ENCODE assay signal across 12 mouse cellular contexts in the genomic region with DNA sequence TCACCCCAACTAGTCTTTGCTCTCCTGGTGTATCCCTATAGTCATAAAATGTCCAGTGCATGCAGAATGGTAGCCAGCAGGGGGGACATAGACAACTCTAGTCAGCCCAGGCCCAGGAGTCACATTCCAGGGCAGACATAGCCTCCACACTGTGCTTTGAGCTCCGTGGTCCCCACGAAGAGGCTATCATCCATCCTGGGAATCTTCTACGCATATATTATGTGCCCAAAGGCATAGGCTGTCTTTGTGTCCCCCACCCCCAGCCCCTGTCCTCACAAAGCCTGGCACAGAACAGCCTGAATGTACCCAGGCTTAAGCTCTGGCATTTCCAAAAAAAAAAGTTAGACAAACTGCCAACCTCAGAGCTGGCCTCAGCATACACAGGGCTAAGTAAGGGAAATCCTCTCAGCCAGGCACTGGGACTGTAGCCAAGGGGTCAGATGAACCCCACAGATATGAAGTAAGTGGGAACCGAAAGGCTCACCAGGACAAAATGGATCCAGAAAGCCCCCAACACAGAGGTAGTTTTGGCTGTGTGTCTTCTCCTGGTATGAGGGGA. TPM values are rescaled to one million over a fixed set of nuclear protein-coding genes. Genes with fewer than 3 reads are reported as not detected.
DNase-seq lines count a peak whose midpoint lies in the region; ATAC-seq and TF ChIP-seq lines count a peak whose summit lies in the region.
"Had no signal": no experiment of that assay in that cellular context is flagged by ENCODE, and none has a peak within 500 bp of the region (broad histone marks: within the 10 kb centered on the region; RNA-seq: fewer than 3 reads in every experiment).

No protein-coding gene starts in this region.

- no peaks in the 10 kb centered on the region for H3K27me3 ChIP-seq in hindbrain, embryonic 12.5 days
- H3K27me3 ChIP-seq in hindbrain, embryonic 10.5 days (ENCODE audit: insufficient read depth, poor library complexity, severe bottlenecking): no peaks in the 10 kb centered on the region
- H3K27me3 ChIP-seq in stomach, embryonic 16.5 days (ENCODE audit: control insufficient read depth, insufficient read depth, low read length): no peaks in the 10 kb centered on the region
- H3K27me3 ChIP-seq in stomach, postnatal 0 days (ENCODE audit: control insufficient read depth, insufficient read depth, low read length): no peaks in the 10 kb centered on the region
- H3K27me3 ChIP-seq in limb, embryonic 15.5 days: no peaks in the 10 kb centered on the region
- no peaks in the 10 kb centered on the region for H3K27me3 ChIP-seq in neural tube, embryonic 15.5 days (replicated peaks)

- DNase-seq in hindbrain, embryonic 10.5 days (ENCODE audit: low spot score): no peak
- DNase-seq in stomach, postnatal 0 days (ENCODE audit: low spot score): no peak
- no peak for DNase-seq in heart, postnatal 25 days (ENCODE audit: low spot score)
- DNase-seq: adrenal gland, postnatal 14 days; gastrocnemius, postnatal 36 days; thymus, adult 18-20 months had no signal

- no peak for TF ChIP-seq EP300 in stomach, postnatal 0 days (optimal IDR thresholded peaks at IDR 0.05)

- intact Hi-C loops in heart, postnatal 25 days (cut with DNase I): no loop called here

- no peaks in the 10 kb centered on the region for H3K36me3 ChIP-seq in hindbrain, embryonic 12.5 days
- no peaks in the 10 kb centered on the region for H3K36me3 ChIP-seq in hindbrain, embryonic 10.5 days
- no peaks in the 10 kb centered on the region for H3K36me3 ChIP-seq in stomach, embryonic 16.5 days (ENCODE audit: control insufficient read depth, insufficient read depth, low read length)
- H3K36me3 ChIP-seq in stomach, postnatal 0 days (ENCODE audit: control insufficient read depth, insufficient read depth, low read length): no peaks in the 10 kb centered on the region
- H3K36me3 ChIP-seq in limb, embryonic 15.5 days: no peaks in the 10 kb centered on the region
- H3K36me3 ChIP-seq in neural tube, embryonic 15.5 days: no peaks in the 10 kb centered on the region

- H3K4me3 ChIP-seq in hindbrain, embryonic 12.5 days: no peak overlapping the region
- no peak overlapping the region for H3K4me3 ChIP-seq in hindbrain, embryonic 10.5 days
- H3K4me3 ChIP-seq in stomach, embryonic 16.5 days (replicated peaks; ENCODE audit: low read length): no peak overlapping the region
- H3K4me3 ChIP-seq in stomach, postnatal 0 days (ENCODE audit: low read depth, low read length): no peak overlapping the region
- H3K4me3 ChIP-seq in limb, embryonic 15.5 days: no peak overlapping the region
- H3K4me3 ChIP-seq in neural tube, embryonic 15.5 days (replicated peaks): no peak overlapping the region

- H3K27ac ChIP-seq in hindbrain, embryonic 12.5 days: no peak overlapping the region
- H3K27ac ChIP-seq in hindbrain, embryonic 10.5 days: no peak overlapping the region
- no peak overlapping the region for H3K27ac ChIP-seq in stomach, embryonic 16.5 days (ENCODE audit: low read length)
- no peak overlapping the region for H3K27ac ChIP-seq in stomach, postnatal 0 days (replicated peaks)
- H3K27ac ChIP-seq in limb, embryonic 15.5 days: peak overlapping the region; percentile 74
- peak overlapping the region; percentile 76 for H3K27ac ChIP-seq in neural tube, embryonic 15.5 days (replicated peaks)

- H3K4me2 ChIP-seq in hindbrain, embryonic 12.5 days (replicated peaks): no peak overlapping the region
- H3K4me2 ChIP-seq in stomach, embryonic 16.5 days (ENCODE audit: low read depth, low read length): no peak overlapping the region
- no peak overlapping the region for H3K4me2 ChIP-seq in stomach, postnatal 0 days (replicated peaks; ENCODE audit: low read depth)
- H3K4me2 ChIP-seq in limb, embryonic 15.5 days: no peak overlapping the region
- no peak overlapping the region for H3K4me2 ChIP-seq in neural tube, embryonic 15.5 days

- TF ChIP-seq CTCF in stomach, postnatal 0 days (IDR thresholded peaks at IDR 0.05; ENCODE audit: low read depth): no peak

- 68% methylated on average over 4 of the region's 4 CpGs for WGBS in hindbrain, embryonic 12.5 days
- WGBS in hindbrain, embryonic 10.5 days: 77% methylated on average over 4 of the region's 4 CpGs
- 55% methylated on average over 4 of the region's 4 CpGs for WGBS in stomach, embryonic 16.5 days
- WGBS in stomach, postnatal 0 days: 57% methylated on average over 4 of the region's 4 CpGs
- 55% methylated on average over 4 of the region's 4 CpGs for WGBS in limb, embryonic 15.5 days
- 54% methylated on average over 4 of the region's 4 CpGs for WGBS in neural tube, embryonic 15.5 days

- peaks cover 20% of the 10 kb centered on the region for H3K4me1 ChIP-seq in hindbrain, embryonic 12.5 days
- H3K4me1 ChIP-seq in hindbrain, embryonic 10.5 days (replicated peaks): peaks cover 32% of the 10 kb centered on the region
- peaks cover 9% of the 10 kb centered on the region; the same call in 1 of the 2 replicates for H3K4me1 ChIP-seq in stomach, embryonic 16.5 days (ENCODE audit: control insufficient read depth, insufficient read depth, low read length)
- no peaks in the 10 kb centered on the region for H3K4me1 ChIP-seq in stomach, postnatal 0 days (replicated peaks; ENCODE audit: control insufficient read depth, insufficient read depth)
- H3K4me1 ChIP-seq in limb, embryonic 15.5 days: peaks cover 39% of the 10 kb centered on the region
- H3K4me1 ChIP-seq in neural tube, embryonic 15.5 days: peaks cover 55% of the 10 kb centered on the region

- H3K9me3 ChIP-seq in hindbrain, embryonic 12.5 days (replicated peaks): no peaks in the 10 kb centered on the region
- H3K9me3 ChIP-seq in hindbrain, embryonic 10.5 days: no peaks in the 10 kb centered on the region
- H3K9me3 ChIP-seq in stomach, embryonic 16.5 days (replicated peaks; ENCODE audit: control insufficient read depth, low read length): no peaks in the 10 kb centered on the region
- H3K9me3 ChIP-seq in stomach, postnatal 0 days (ENCODE audit: control insufficient read depth, low read length): no peaks in the 10 kb centered on the region
- no peaks in the 10 kb centered on the region for H3K9me3 ChIP-seq in limb, embryonic 15.5 days
- H3K9me3 ChIP-seq in neural tube, embryonic 15.5 days (replicated peaks): no peaks in the 10 kb centered on the region

- H3K9ac ChIP-seq in hindbrain, embryonic 12.5 days: no peak overlapping the region
- H3K9ac ChIP-seq in stomach, embryonic 16.5 days (ENCODE audit: low read length): no peak overlapping the region
- H3K9ac ChIP-seq in stomach, postnatal 0 days (ENCODE audit: low read length): no peak overlapping the region
- no peak overlapping the region for H3K9ac ChIP-seq in limb, embryonic 15.5 days
- H3K9ac ChIP-seq in neural tube, embryonic 15.5 days (replicated peaks): no peak overlapping the region

- ATAC-seq in hindbrain, embryonic 12.5 days (ENCODE audit: low FRiP score): 0 out of 2 replicates have a peak, but pooled peaks have one; percentile 10
- 0 out of 2 replicates have a peak, but pooled peaks have one; percentile 25 for ATAC-seq in stomach, embryonic 16.5 days (ENCODE audit: insufficient read depth, low FRiP score)
- ATAC-seq in stomach, postnatal 0 days (ENCODE audit: low FRiP score, low TSS enrichment): no peak
- no peak for ATAC-seq in limb, embryonic 15.5 days (ENCODE audit: insufficient number of reproducible peaks, low FRiP score, low TSS enrichment, low read depth)
- ATAC-seq in neural tube, embryonic 15.5 days (ENCODE audit: low FRiP score): peak; percentile 66
- no peak for ATAC-seq in erythroblast, adult 5-6 weeks (replicated peaks; ENCODE audit: low FRiP score, poor library complexity, severe bottlenecking)

RNA-seq across cellular contexts. Expression of a gene that starts 19.8 kb away (rescaled TPM):
- polyA plus RNA-seq in hindbrain, embryonic 12.5 days (2016; fragmentation: Nextera tagmentation; extraction: Ambion mirVana): 28.1 and 36.2 TPM in 2 replicates
- 10.9 and 16.0 TPM in 2 replicates for polyA plus RNA-seq in hindbrain, embryonic 10.5 days (2016; fragmentation: Nextera tagmentation; extraction: Ambion mirVana)
- polyA plus RNA-seq in stomach, embryonic 16.5 days (2015; fragmentation: Nextera tagmentation; extraction: Ambion mirVana): 8.4 and 9.5 TPM in 2 replicates
- 5.9 and 10.2 TPM in 2 replicates for polyA plus RNA-seq in stomach, postnatal 0 days (2015; fragmentation: Nextera tagmentation; extraction: Ambion mirVana)
- 25.3 and 27.7 TPM in 2 replicates for polyA plus RNA-seq in limb, embryonic 15.5 days (2015; fragmentation: Nextera tagmentation; extraction: Ambion mirVana)
- 42.0 and 50.9 TPM in 2 replicates for polyA plus RNA-seq in neural tube, embryonic 15.5 days (2015; fragmentation: Nextera tagmentation; extraction: Ambion mirVana)
- total RNA-seq in heart, postnatal 25 days (2021): 1 to 10 TPM; 4.8 to 6.8 TPM
- total RNA-seq in erythroblast, adult 5-6 weeks (2015; ENCODE audit: low replicate concordance): 4.4 TPM in 1 of 2 replicates, not detected in the other
- 1.3 and 2.7 TPM in 2 replicates for total RNA-seq in erythroblast, adult 5-6 weeks (2017; ENCODE audit: low replicate concordance)

RNA-seq across cellular contexts. Expression of a gene that starts 33.9 kb away (rescaled TPM):
- polyA plus RNA-seq in hindbrain, embryonic 12.5 days (2016; fragmentation: Nextera tagmentation; extraction: Ambion mirVana): 0.83 and 1.4 TPM in 2 replicates
- 1.3 TPM in 1 of 2 replicates, not detected in the other for polyA plus RNA-seq in hindbrain, embryonic 10.5 days (2016; fragmentation: Nextera tagmentation; extraction: Ambion mirVana)
- polyA plus RNA-seq in stomach, embryonic 16.5 days (2015; fragmentation: Nextera tagmentation; extraction: Ambion mirVana): 0.27 and 0.32 TPM in 2 replicates
- not detected in 2 replicates for polyA plus RNA-seq in stomach, postnatal 0 days (2015; fragmentation: Nextera tagmentation; extraction: Ambion mirVana)
- polyA plus RNA-seq in limb, embryonic 15.5 days (2015; fragmentation: Nextera tagmentation; extraction: Ambion mirVana): not detected in 2 replicates
- 0.13 and 0.29 TPM in 2 replicates for polyA plus RNA-seq in neural tube, embryonic 15.5 days (2015; fragmentation: Nextera tagmentation; extraction: Ambion mirVana)
- total RNA-seq in heart, postnatal 25 days (2021): not detected
- not detected in 2 replicates for total RNA-seq in erythroblast, adult 5-6 weeks (2015; ENCODE audit: low replicate concordance)
- not detected in 2 replicates for total RNA-seq in erythroblast, adult 5-6 weeks (2017; ENCODE audit: low replicate concordance)
- total RNA-seq: adrenal gland, postnatal 14 days; gastrocnemius, postnatal 36 days had no signal
- polyA plus RNA-seq: liver, embryonic 16.5 days had no signal

RNA-seq across cellular contexts. Expression of a gene that starts 59.0 kb away (rescaled TPM):
- 0.27 and 0.52 TPM in 2 replicates for polyA plus RNA-seq in hindbrain, embryonic 12.5 days (2016; fragmentation: Nextera tagmentation; extraction: Ambion mirVana)
- polyA plus RNA-seq in hindbrain, embryonic 10.5 days (2016; fragmentation: Nextera tagmentation; extraction: Ambion mirVana): 0.34 and 0.37 TPM in 2 replicates
- polyA plus RNA-seq in stomach, embryonic 16.5 days (2015; fragmentation: Nextera tagmentation; extraction: Ambion mirVana): 0.90 and 1.5 TPM in 2 replicates
- polyA plus RNA-seq in stomach, postnatal 0 days (2015; fragmentation: Nextera tagmentation; extraction: Ambion mirVana): 9.5 and 9.6 TPM in 2 replicates
- polyA plus RNA-seq in limb, embryonic 15.5 days (2015; fragmentation: Nextera tagmentation; extraction: Ambion mirVana): 1.6 and 2.3 TPM in 2 replicates
- polyA plus RNA-seq in neural tube, embryonic 15.5 days (2015; fragmentation: Nextera tagmentation; extraction: Ambion mirVana): 0.60 and 0.64 TPM in 2 replicates
- total RNA-seq in heart, postnatal 25 days (2021): under 1 TPM; 0.29 to 0.61 TPM
- total RNA-seq in erythroblast, adult 5-6 weeks (2015; ENCODE audit: low replicate concordance): not detected in 2 replicates
- not detected in 2 replicates for total RNA-seq in erythroblast, adult 5-6 weeks (2017; ENCODE audit: low replicate concordance)
- total RNA-seq: gastrocnemius, postnatal 36 days had no signal

Comparison
In these comparisons a context has a peak if more than half of its experiments do, and no peak if none do; other contexts are left out.
1. ATAC-seq: peak in hindbrain, embryonic 12.5 days (single experiment), stomach, embryonic 16.5 days (single experiment) and neural tube, embryonic 15.5 days (single experiment); none in stomach, postnatal 0 days (single experiment), limb, embryonic 15.5 days (single experiment) and erythroblast, adult 5-6 weeks (single experiment).
2. H3K27ac ChIP-seq: peak in limb, embryonic 15.5 days (single experiment) and neural tube, embryonic 15.5 days (single experiment); none in hindbrain, embryonic 12.5 days (single experiment), hindbrain, embryonic 10.5 days (single experiment), stomach, embryonic 16.5 days (single experiment) and stomach, postnatal 0 days (single experiment).